Mouse (Mus musculus) megakaryocyte-erythroid progenitor cell, adult 5-6 weeks (primary cell): ENCODE results near the gene Ndel1. TPM values are rescaled to one million over a fixed set of nuclear protein-coding genes. Genes with fewer than 3 reads are reported as not detected.

Experiments
- ATAC-seq: replicated peaks from 2 replicates; pipeline ENCODE4 v1.8.0; 2016; ENCODE audit warnings: mild to moderate bottlenecking, inconsistent platforms; ENCODE audit not compliant: severe bottlenecking, poor library complexity, low FRiP score, low TSS enrichment
- total RNA-seq, 2 experiments: library from RNA; stranded (forward) in 1 of 2; stranded (reverse) in 1 of 2; fragments of 200-1000, 215-1000 nt in 1 of 2; fragments of >200 nt in 1 of 2; fragmentation: Nextera tagmentation in 1 of 2; gene quantifications; 2 replicates each; pipeline ENCODE4 v1.2.3; 2014 to 2017

Gene Ndel1
- total RNA-seq (2014; fragmentation: Nextera tagmentation) (22.5 and 35.7 TPM in 2 replicates), total RNA-seq (2017) (45.6 and 99.1 TPM in 2 replicates)

GRCm38 (mm10) chr11:68871748-68872147, at the start of gene Ndel1:
Ndel1 (minus strand) TSS chr11:68871858.
- no peak for ATAC-seq

GRCm38 (mm10) chr11:68914566-68914965, 42.9 kb upstream of the Ndel1 start:
- ATAC-seq = no peak

- no peak for ATAC-seq
Measured at GRCm38 (mm10) chr11:68911531-68912177, 40.0 kb upstream of the Ndel1 start.

- ATAC-seq = no peak
Measured at GRCm38 (mm10) chr11:68908846-68909503, 37.3 kb upstream of the Ndel1 start.

GRCm38 (mm10) chr11:68907251-68907650, 35.6 kb upstream of the Ndel1 start:
- ATAC-seq = no peak

- ATAC-seq = no peak
Measured at GRCm38 (mm10) chr11:68906461-68906790, 34.8 kb upstream of the Ndel1 start.

GRCm38 (mm10) chr11:68905665-68906460, 34.2 kb upstream of the Ndel1 start:
- ATAC-seq = no peak

GRCm38 (mm10) chr11:68905138-68905531, 33.5 kb upstream of the Ndel1 start:
- ATAC-seq = no peak

GRCm38 (mm10) chr11:68904375-68905137, 32.9 kb upstream of the Ndel1 start:
- 0 out of 2 replicates have a peak, but pooled peaks have one; percentile 21 for ATAC-seq

GRCm38 (mm10) chr11:68903775-68904174, 32.1 kb upstream of the Ndel1 start:
- ATAC-seq = no peak

- ATAC-seq = no peak
Measured at GRCm38 (mm10) chr11:68902823-68903222, 31.2 kb upstream of the Ndel1 start.

- ATAC-seq = no peak
Measured at GRCm38 (mm10) chr11:68902367-68902766, 30.7 kb upstream of the Ndel1 start.

- no peak for ATAC-seq
Measured at GRCm38 (mm10) chr11:68902047-68902364, 30.3 kb upstream of the Ndel1 start.

GRCm38 (mm10) chr11:68901351-68902046, 29.8 kb upstream of the Ndel1 start, which contains the start of gene Rpl26:
Rpl26 (plus strand) TSS chr11:68901583.
- ATAC-seq = peak; percentile 67

- ATAC-seq = no peak
Measured at GRCm38 (mm10) chr11:68900519-68901350, 29.1 kb upstream of the Ndel1 start.

GRCm38 (mm10) chr11:68899815-68900214, 28.2 kb upstream of the Ndel1 start:
- ATAC-seq = no peak

GRCm38 (mm10) chr11:68898790-68899189, 27.1 kb upstream of the Ndel1 start:
- ATAC-seq = peak; percentile 48

GRCm38 (mm10) chr11:68897838-68898237, 26.2 kb upstream of the Ndel1 start:
- ATAC-seq = no peak
